Mouse (Mus musculus): ENCODE measurements at regions not wholly inside any gene's neighbourhood (a gene's known extent, or its start where the extent isn't known, plus 50 kb on each side); places are given as distances from the start of the nearest gene placed in this dataset.

- ATAC-seq (ENCODE audit: insufficient read depth, low FRiP score, low read depth): no peak
- Histone ChIP-seq H3K4me1 (no peaks in the 10 kb centered on the region), H3K4me2 (no peak overlapping the region), H3K27ac (no peak overlapping the region), H3K9me3 (no peaks in the 10 kb centered on the region), H3K27me3 (replicated peaks) (no peaks in the 10 kb centered on the region), H3K36me3 (no peaks in the 10 kb centered on the region), H3K9ac (no peak overlapping the region), H3K4me3 (replicated peaks) (no peak overlapping the region)
- 73% methylated on average over 1 of the region's 1 CpGs for WGBS
Observed at GRCm38 (mm10) chr13:26980475-26980874, 76.9 kb upstream of the Prl start.
